Mouse (Mus musculus) thymus, adult 2 months (tissue): ENCODE results near the gene Sgcb. TPM values are rescaled to one million over a fixed set of nuclear protein-coding genes. Genes with fewer than 3 reads are reported as not detected.

ENCODE experiments used
- DNase-seq: peaks from one replicate; pipeline ENCODE4 v3.0.0; 2021
- H3K27ac ChIP-seq: fragments of 200-500 bp; 2 replicates; pipeline ENCODE4 v1.5.1; 2012; ENCODE audit warnings: low read length, control low read depth; ENCODE audit not compliant: control insufficient read depth, insufficient read depth
- H3K27me3 ChIP-seq: fragments of 200-500 bp; 2 replicates; pipeline ENCODE4 v1.6.1; 2012; ENCODE audit warnings: mild to moderate bottlenecking, low read length, moderate library complexity, mixed read lengths; ENCODE audit not compliant: control insufficient read depth, insufficient read depth
- H3K36me3 ChIP-seq: fragments of 200-500 bp; 2 replicates; pipeline ENCODE4 v1.6.1; 2012; ENCODE audit warnings: mild to moderate bottlenecking, low read length, moderate library complexity; ENCODE audit not compliant: control insufficient read depth, insufficient read depth
- H3K4me1 ChIP-seq: fragments of 200-500 bp; replicated peaks from 2 replicates; pipeline ENCODE4 v1.6.1; 2012; ENCODE audit warnings: low read length; ENCODE audit not compliant: control insufficient read depth, insufficient read depth
- H3K4me3 ChIP-seq: fragments of 200-500 bp; 2 replicates; pipeline ENCODE4 v1.5.1; 2012; ENCODE audit warnings: mild to moderate bottlenecking, low read length, control low read depth, moderate library complexity; ENCODE audit not compliant: control insufficient read depth, insufficient read depth
- CTCF ChIP-seq: fragments of 200-500 bp; IDR thresholded peaks from 2 replicates; pipeline ENCODE4 v1.5.1; 2012; ENCODE audit warnings: mild to moderate bottlenecking, control low read depth, low read length, moderate library complexity, borderline replicate concordance; ENCODE audit not compliant: control insufficient read depth, poor library complexity, insufficient read depth; ENCODE audit errors: extremely low read depth
- POLR2A ChIP-seq: fragments of 200-500 bp; IDR thresholded peaks from 2 replicates; pipeline ENCODE4 v1.6.1; 2012; ENCODE audit warnings: mild to moderate bottlenecking, low read length, control low read depth, moderate library complexity; ENCODE audit not compliant: control insufficient read depth, poor library complexity, insufficient read depth; ENCODE audit errors: extremely low read depth
- WGBS: fragments of 180-500 bp; shearing (Covaris S2); methylation state at CpG from one replicate; pipeline ENCODE4 v1.1.7; 2018; 5-methylcytosine and 5-hydroxymethylcytosine counted together
- polyA plus RNA-seq: library from polyadenylated mRNA; depleted of rRNA; stranded (reverse); fragments of >200 nt; gene quantifications from 2 replicates; pipeline ENCODE4 v1.2.3, GENCODE M21; 2012

The Sgcb gene
- polyA plus RNA-seq, 1 experiment: 8.9 TPM

- TF ChIP-seq POLR2A (no peak), CTCF (no peak)
- 9% methylated on average over 4 of the region's 4 CpGs for WGBS
- no peak for DNase-seq
- H3K27me3 ChIP-seq: peaks cover 17% of the 10 kb centered on the region
- H3K27ac ChIP-seq: no peak overlapping the region
- H3K4me1 ChIP-seq: peaks cover 18% of the 10 kb centered on the region
- no peaks in the 10 kb centered on the region for H3K36me3 ChIP-seq
- H3K4me3 ChIP-seq: no peak overlapping the region
These were observed 4.2 kb upstream of the Sgcb start for GRCm38 (mm10) chr5:73651855-73652201.

DNA sequence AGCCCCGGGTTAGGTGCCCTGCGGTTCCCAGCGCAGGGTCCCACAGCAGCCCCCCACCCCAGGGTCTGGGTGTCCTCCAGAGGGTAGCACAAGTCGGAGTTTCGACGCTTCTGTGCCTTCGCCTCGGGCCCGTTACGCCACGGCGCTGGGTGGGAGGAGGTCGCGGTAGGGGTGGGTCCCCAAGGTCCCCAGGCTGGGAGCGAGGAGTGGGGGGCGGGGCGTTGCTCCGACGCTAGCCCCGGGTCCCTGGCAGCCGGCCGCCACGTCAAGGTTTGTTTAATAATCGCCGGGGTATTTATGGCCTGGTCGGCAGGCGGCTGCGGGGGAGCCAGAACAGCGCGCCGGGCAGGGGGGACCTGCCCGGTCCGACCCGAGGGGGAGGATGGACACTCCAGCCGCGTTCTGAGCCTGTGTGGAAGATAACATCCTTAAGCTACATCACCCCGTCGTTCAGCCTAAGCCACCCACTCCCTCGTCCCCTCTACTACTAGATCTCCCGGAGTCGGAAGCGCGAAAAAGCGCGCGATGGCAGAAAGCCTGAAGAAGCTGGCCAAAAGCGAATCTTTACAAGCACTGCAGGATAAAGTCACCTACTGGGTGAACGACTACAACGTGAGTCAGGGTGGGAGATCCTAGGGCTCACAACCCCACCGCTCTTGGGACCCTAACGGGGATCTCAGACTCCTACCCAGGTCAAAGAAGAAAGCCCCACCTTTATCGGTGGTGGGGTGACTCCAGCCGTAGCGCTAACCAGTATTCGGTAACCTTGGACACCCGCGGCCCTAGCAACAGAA lies 3.7 kb upstream of the Sgcb start, which contains the start of gene Spata18:
TSS of gene Spata18 (plus strand) at position 319 of the 794 bp plus-strand sequence.
- no peak within 1 kb of the TSS for H3K27ac ChIP-seq
- H3K4me1 ChIP-seq: peaks cover 18% of the 10 kb centered on the region
- TF ChIP-seq POLR2A (no peak), CTCF (no peak)
- 1% methylated on average over 57 of the region's 57 CpGs for WGBS
- peaks cover 17% of the 10 kb centered on the region for H3K27me3 ChIP-seq
- DNase-seq: no peak
- H3K4me3 ChIP-seq: peak within 1 kb of the TSS; percentile 40
- no peaks in the 10 kb centered on the region for H3K36me3 ChIP-seq

DNA sequence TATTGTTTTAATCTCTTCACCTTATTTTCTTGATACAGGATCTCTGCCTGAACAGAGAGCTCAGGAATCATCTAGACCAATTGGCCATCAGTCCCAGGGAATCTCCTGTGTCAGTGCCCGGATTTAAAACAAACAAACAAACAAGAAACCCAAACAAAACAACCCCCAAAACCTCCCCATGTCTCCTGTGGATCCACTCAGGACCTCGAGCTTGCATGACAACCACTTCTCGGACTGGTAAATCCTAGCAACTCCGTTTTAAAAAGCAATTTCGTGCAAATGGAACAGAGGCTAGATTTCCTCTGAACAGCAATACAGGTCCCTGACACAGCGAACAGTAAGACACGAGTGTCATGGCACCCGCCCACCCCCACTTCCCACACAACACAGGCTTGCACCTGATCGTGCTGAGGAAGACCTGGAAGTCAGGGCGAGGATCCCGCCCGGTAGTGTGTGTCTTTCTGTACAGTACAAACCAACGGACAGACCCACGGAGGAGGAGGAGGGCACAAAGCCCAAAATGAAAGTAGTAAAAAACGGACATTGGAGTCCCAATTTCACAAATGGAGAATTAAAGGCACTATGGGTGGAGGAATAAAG lies 2.9 kb upstream of the Sgcb start:
- no peak overlapping the region for H3K27ac ChIP-seq
- TF ChIP-seq CTCF: no peak
- TF ChIP-seq POLR2A: no peak
- H3K4me1 ChIP-seq: peaks cover 18% of the 10 kb centered on the region
- peak overlapping the region; percentile 40 for H3K4me3 ChIP-seq
- H3K36me3 ChIP-seq: no peaks in the 10 kb centered on the region
- 1% methylated on average over 15 of the region's 15 CpGs for WGBS
- H3K27me3 ChIP-seq: peaks cover 17% of the 10 kb centered on the region
- no peak for DNase-seq

DNA sequence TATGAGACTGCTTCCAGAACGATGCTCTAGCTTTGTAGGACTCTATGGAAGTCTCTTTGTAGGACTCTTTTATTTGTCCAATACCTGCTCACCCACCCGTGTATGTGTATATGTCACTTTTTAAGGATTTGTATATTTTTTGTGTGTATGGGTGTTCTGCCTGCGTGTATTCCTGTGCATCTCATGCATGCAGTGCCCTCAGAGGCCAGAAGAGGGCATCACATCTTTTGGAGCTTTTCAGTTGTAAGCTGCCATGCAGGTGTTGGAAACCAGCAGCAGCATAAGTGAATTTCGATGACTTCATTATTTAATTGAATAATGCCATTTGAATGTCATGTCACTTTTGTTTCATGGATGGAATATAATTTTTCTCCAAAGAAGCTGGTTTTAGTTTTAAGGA lies 5.5 kb downstream of the Sgcb start:
- 94% methylated on average over 4 of the region's 4 CpGs for WGBS
- no peak for TF ChIP-seq POLR2A
- no peak for TF ChIP-seq CTCF
- Histone ChIP-seq H3K27ac (no peak overlapping the region), H3K4me3 (no peak overlapping the region), H3K27me3 (no peaks in the 10 kb centered on the region), H3K36me3 (no peaks in the 10 kb centered on the region; the same call in 1 of the 2 replicates), H3K4me1 (0 out of 2 replicates have a peak, but pooled peaks cover under 1% of the 10 kb centered on the region)
- DNase-seq: peak; percentile 57

DNA sequence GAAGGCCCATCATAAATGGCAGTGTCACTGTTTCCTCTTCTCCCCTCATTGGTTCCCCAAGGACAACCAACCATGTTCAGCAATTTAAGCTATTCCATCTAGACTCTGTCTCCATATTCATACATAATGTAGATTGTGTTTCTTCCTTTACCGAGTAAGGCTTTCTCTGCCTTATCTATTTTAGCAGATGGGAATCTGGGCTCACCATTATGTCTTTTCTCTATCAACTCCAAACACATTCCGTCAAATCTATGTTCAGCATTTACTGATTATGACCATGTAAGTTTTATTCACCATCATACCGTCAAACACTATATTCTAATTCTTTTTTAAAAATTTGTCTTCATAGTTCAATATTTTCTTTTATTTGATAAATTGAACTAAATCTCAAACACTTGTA lies 6.5 kb downstream of the Sgcb start:
- TF ChIP-seq CTCF (no peak), POLR2A (no peak)
- H3K27me3 ChIP-seq: no peaks in the 10 kb centered on the region
- 95% methylated on average over 3 of the region's 3 CpGs for WGBS
- no peak for DNase-seq
- no peak overlapping the region for H3K27ac ChIP-seq
- no peaks in the 10 kb centered on the region; the same call in 1 of the 2 replicates for H3K36me3 ChIP-seq
- H3K4me1 ChIP-seq: no peaks in the 10 kb centered on the region
- no peak overlapping the region for H3K4me3 ChIP-seq

- no peak for DNase-seq
- no peak overlapping the region for H3K4me3 ChIP-seq
These were observed 10.1 kb downstream of the Sgcb start for GRCm38 (mm10) chr5:73637337-73638107.

More at GRCm38 (mm10) chr5:73637337-73638107, 10.1 kb downstream of the Sgcb start:
- WGBS: 70% methylated on average over 8 of the region's 8 CpGs
- H3K27me3 ChIP-seq: no peaks in the 10 kb centered on the region
- peaks cover 4% of the 10 kb centered on the region; the same call in 1 of the 2 replicates for H3K36me3 ChIP-seq
- H3K4me1 ChIP-seq: no peaks in the 10 kb centered on the region
- TF ChIP-seq CTCF: no peak
- no peak for TF ChIP-seq POLR2A
- H3K27ac ChIP-seq: no peak overlapping the region
